Mouse (Mus musculus) left cerebral cortex, adult 6 months (tissue): ENCODE data around the gene Nhlh1. TPM values are rescaled to one million over a fixed set of nuclear protein-coding genes. Genes with fewer than 3 reads are reported as not detected.

Experiments
- long read RNA-seq, 2 experiments: library from polyadenylated mRNA; unstranded; transcript quantifications; one replicate each; pipeline ENCODE4 v2.0.0; 2019 to 2020
- polyA plus RNA-seq: library from polyadenylated mRNA; unstranded; fragments of <200 nt; fragmentation: Nextera tagmentation; gene quantifications from 2 replicates; pipeline ENCODE4 v1.2.3, GENCODE M21; 2021

The Nhlh1 gene
- 0.28 and 0.29 TPM in 2 replicates for polyA plus RNA-seq
- long read RNA-seq, experiment 1, result 0 reads
- long read RNA-seq, experiment 2, result 0 reads

DNA sequence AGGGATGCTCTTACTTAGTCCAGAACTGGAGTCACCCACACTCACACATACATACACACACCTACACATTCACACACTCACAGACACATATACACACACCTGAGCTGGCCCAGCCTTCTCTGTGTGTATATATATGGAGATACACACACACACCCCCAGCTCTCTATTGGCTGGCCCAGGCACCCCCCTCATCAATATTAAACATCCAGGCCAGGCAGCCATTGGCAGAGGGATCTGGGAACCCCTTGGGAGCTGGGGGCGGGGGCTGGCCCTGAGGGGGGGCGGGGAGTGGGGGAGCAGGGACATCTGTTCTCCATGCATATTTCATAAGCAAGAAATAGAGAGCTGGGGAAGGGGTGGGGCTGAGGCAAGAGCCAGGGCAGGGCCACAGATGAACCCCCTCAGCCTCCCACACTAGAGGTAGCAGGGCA is at the start of gene Nhlh1:
Nhlh1 (minus strand) TSS at position 83 of the 431 bp plus-strand sequence.

GRCm38 (mm10) chr1:172082101-172082898 is 24.9 kb upstream of the Nhlh1 start, which contains the start of the genes Copa and Ncstn:
Gene Copa (plus strand): TSS chr1:172082529.
Gene Ncstn (minus strand): TSS chr1:172082795.

DNA sequence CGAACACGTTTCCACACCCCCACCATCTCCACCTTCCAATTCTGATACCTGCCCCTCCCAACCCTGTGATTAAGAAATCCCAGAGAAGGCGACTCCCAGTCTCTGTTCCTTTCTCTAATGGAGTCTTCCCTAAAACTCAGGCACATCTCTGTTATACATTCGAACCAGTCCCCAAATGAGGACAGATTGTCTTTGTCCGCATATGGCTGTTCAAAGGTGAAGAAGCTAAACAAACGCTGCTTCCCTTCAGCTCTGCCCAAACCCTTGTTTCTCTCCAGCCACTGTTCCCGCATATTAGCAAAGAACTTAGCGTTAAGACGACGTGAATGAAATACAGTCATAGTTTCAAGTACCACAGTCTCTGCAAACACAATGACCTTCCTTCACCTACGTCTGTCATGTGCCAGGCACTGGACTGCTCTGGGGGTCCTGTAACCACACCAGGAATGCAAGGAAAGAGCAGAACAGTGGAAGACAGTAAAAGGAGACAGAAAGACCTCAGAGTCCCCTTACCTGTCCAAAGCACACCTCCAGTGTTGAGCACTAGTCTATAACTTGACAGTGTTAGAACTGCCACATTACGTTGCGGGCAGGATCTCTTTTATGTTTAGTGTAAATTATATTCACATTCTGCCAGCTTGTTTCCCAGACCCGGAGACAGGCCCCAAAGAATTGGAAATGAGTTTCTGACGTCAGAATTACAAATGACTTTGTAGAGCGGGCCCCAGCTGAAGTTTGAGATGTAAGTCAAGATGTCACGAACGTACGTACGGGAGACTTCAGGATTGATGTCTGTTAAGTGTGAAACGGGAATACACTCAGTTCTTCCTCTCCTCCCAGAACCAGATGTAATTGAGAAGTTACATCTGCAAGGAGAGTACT is 28.7 kb downstream of the Nhlh1 start, which contains the start of gene Vangl2:
Vangl2 (minus strand) TSS at position 51 of the 882 bp plus-strand sequence.

Other genes starting within 250 kb of the Nhlh1 start
- gene Cd84, start 217.9 kb downstream of the Nhlh1 start, polyA plus RNA-seq, result 2.1 and 2.4 TPM in 2 replicates
- gene Gm10521, start 161.9 kb downstream of the Nhlh1 start, polyA plus RNA-seq, result not detected in 2 replicates
- gene Slamf6, start 140.1 kb downstream of the Nhlh1 start, polyA plus RNA-seq, result 0.21 and 0.29 TPM in 2 replicates
- gene Vangl2, start 29.1 kb downstream of the Nhlh1 start, polyA plus RNA-seq, result 7.4 and 9.8 TPM in 2 replicates
- gene Copa, start 25.0 kb upstream of the Nhlh1 start, polyA plus RNA-seq, result 79.3 and 98.3 TPM in 2 replicates
- gene Ncstn, start 25.2 kb upstream of the Nhlh1 start, polyA plus RNA-seq, result 34.1 and 40.6 TPM in 2 replicates
- gene Pex19, start 69.2 kb upstream of the Nhlh1 start, polyA plus RNA-seq, result 92.8 and 102 TPM in 2 replicates
- 53.6 and 58.6 TPM in 2 replicates for gene Dcaf8, start 90.5 kb upstream of the Nhlh1 start, polyA plus RNA-seq
- 326 and 604 TPM in 2 replicates for gene Pea15a, start 149.2 kb upstream of the Nhlh1 start, polyA plus RNA-seq
- gene Casq1, start 162.3 kb upstream of the Nhlh1 start, polyA plus RNA-seq, result 0.92 and 1.2 TPM in 2 replicates
- not detected in 2 replicates for gene Atp1a4, start 200.8 kb upstream of the Nhlh1 start, polyA plus RNA-seq
- 86.2 and 162 TPM in 2 replicates for gene Igsf8, start 204.1 kb upstream of the Nhlh1 start, polyA plus RNA-seq
- gene Atp1a2, start 240.5 kb upstream of the Nhlh1 start, polyA plus RNA-seq, result 163 and 316 TPM in 2 replicates